Mouse (Mus musculus) liver, embryonic 14.5 days (tissue): ENCODE measurements around the gene Gsc2.

Experiments used
- CTCF ChIP-seq: IDR thresholded peaks from 2 replicates; pipeline ENCODE4 v1.5.1; 2016; ENCODE audit warnings: antibody characterized with exemption, low read depth, control low read depth
- EP300 ChIP-seq: IDR thresholded peaks from 2 replicates; pipeline ENCODE4 v1.6.1; 2016; ENCODE audit warnings: antibody characterized with exemption, low read depth

DNA sequence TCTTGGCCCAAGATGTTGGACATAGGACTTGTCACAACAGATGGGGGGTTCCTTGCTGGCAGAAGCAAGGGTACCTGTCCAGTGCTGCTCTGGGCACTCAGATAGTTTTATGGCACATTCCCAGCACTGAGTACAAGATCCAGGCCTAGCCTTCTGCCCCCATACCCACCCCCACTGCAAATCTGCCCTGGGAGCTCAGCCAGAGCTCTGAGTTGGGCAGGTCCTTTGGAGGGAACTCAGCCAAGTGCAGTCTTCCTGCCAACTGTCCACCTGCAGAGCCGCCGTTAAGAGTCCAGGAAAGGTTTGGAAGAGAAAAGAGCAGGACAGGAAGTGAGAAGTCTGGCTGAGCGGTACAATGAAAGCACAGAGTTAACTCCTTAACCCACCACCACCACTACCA, 22.3 kb downstream of the Gsc2 start:
- TF ChIP-seq CTCF (no peak), EP300 (no peak)
